Mouse (Mus musculus) lung, postnatal 0 days (tissue): ENCODE measurements around the gene Srp54c.
"Not testable (repeated sequence)": the region's sequence is repeated elsewhere in the genome, so short reads cannot be mapped to it uniquely, and the experiment has no call there.

Experiments
- CTCF ChIP-seq: IDR thresholded peaks from 2 replicates; pipeline ENCODE4 v1.5.1; 2016; ENCODE audit warnings: antibody characterized with exemption, mild to moderate bottlenecking
- EP300 ChIP-seq: IDR thresholded peaks from 2 replicates; pipeline ENCODE4 v1.6.1; 2016; ENCODE audit warnings: antibody characterized with exemption, mild to moderate bottlenecking, control low read depth

DNA sequence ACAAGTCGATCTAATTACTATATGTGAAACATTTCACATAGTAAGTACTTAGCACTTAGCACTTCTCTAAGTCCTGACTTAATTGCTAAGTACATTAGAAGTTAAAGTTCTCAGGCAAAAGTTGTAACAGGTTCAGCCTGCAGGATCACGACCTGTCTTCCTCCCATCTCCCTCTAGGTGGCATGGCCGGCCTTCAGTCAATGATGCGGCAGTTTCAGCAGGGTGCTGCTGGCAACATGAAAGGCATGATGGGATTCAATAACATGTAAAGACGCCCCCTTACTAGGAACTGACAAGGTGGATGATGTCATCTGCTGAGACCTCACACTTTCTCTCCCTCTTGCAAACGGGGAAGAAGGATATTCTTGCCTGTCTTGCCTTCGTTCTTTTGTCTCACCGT is 32.0 kb downstream of the Srp54c start:
- not testable (repeated sequence) for TF ChIP-seq EP300, CTCF
